Mouse (Mus musculus): ENCODE measurements at regions not wholly inside any gene's neighbourhood (a gene's known extent, or its start where the extent isn't known, plus 50 kb on each side); places are given as distances from the start of the nearest gene placed in this dataset.

- no peak for TF ChIP-seq E2F4 (IDR thresholded peaks at IDR 0.05; ENCODE audit: borderline replicate concordance, low read depth, low read length)
- no peak for TF ChIP-seq USF1 (IDR thresholded peaks at IDR 0.05; ENCODE audit: low read depth, low read length)
- no peak for TF ChIP-seq CTCF (IDR thresholded peaks at IDR 0.05 in 2 of 3, conservative IDR thresholded peaks at IDR 0.05 in 1 of 3; ENCODE audit: control insufficient read depth in 1 of 3, insufficient read depth in 1 of 3, low read depth in 2 of 3, low read length in 3 of 3, poor library complexity in 1 of 3, severe bottlenecking in 1 of 3)
Measured at GRCm38 (mm10) chr6:81758876-81759275, 164.6 kb upstream of the Gcfc2 start.

All from MEL (cell line).